Mouse (Mus musculus) midbrain, embryonic 10.5 days (tissue): ENCODE data around the gene Fam208b. TPM values are rescaled to one million over a fixed set of nuclear protein-coding genes. Genes with fewer than 3 reads are reported as not detected.

Source experiments
- DNase-seq: peaks from one replicate; pipeline ENCODE4 v3.0.0-alpha.2; 2017; ENCODE audit warnings: low spot score
- H3K27ac ChIP-seq: fragments of 300-500 bp; sonication (generic); replicated peaks from 2 replicates; pipeline ENCODE4 v1.5.1; 2016; ENCODE audit warnings: mild to moderate bottlenecking
- H3K27me3 ChIP-seq: fragments of 300-500 bp; sonication (generic); 2 replicates; pipeline ENCODE4 v1.6.1; 2016; ENCODE audit warnings: low read depth, mild to moderate bottlenecking; ENCODE audit not compliant: poor library complexity, severe bottlenecking
- H3K36me3 ChIP-seq: fragments of 300-500 bp; sonication (generic); 2 replicates; pipeline ENCODE4 v1.6.1; 2016; ENCODE audit warnings: mild to moderate bottlenecking, moderate library complexity
- H3K4me1 ChIP-seq: fragments of 300-500 bp; sonication (generic); 2 replicates; pipeline ENCODE4 v1.6.1; 2016
- H3K4me3 ChIP-seq: fragments of 300-500 bp; sonication (generic); 2 replicates; pipeline ENCODE4 v1.5.1; 2016; ENCODE audit warnings: mild to moderate bottlenecking, moderate library complexity
- H3K9me3 ChIP-seq: fragments of 300-500 bp; sonication (generic); replicated peaks from 2 replicates; pipeline ENCODE4 v1.6.1; 2016; ENCODE audit warnings: mild to moderate bottlenecking
- WGBS: fragments of 180-500 bp; shearing (Covaris S2); methylation state at CpG from one replicate; pipeline ENCODE4 v1.1.7; 2016; 5-methylcytosine and 5-hydroxymethylcytosine counted together
- polyA plus RNA-seq: library from polyadenylated mRNA; unstranded; fragments of >200 nt; fragmentation: Nextera tagmentation; extraction: Ambion mirVana; gene quantifications from 2 replicates; pipeline ENCODE4 v1.2.1, GENCODE M21; 2016

Gene Fam208b
- polyA plus RNA-seq, 1 experiment from 2014 or later: 16.9 TPM

GRCm38 (mm10) chr13:3633131-3633530 lies 22.2 kb upstream of the Fam208b start:
- Histone ChIP-seq H3K9me3 (no peaks in the 10 kb centered on the region), H3K27ac (no peak overlapping the region), H3K36me3 (no peaks in the 10 kb centered on the region), H3K4me3 (no peak overlapping the region), H3K4me1 (peaks cover 4% of the 10 kb centered on the region; the same call in 1 of the 2 replicates), H3K27me3 (peaks cover 13% of the 10 kb centered on the region)
- no peak for DNase-seq
- WGBS: 46% methylated on average over 6 of the region's 6 CpGs

- Histone ChIP-seq H3K27me3 (peaks cover 13% of the 10 kb centered on the region), H3K36me3 (no peaks in the 10 kb centered on the region), H3K27ac (no peak overlapping the region), H3K4me1 (peaks cover 4% of the 10 kb centered on the region; the same call in 1 of the 2 replicates), H3K4me3 (no peak overlapping the region), H3K9me3 (no peaks in the 10 kb centered on the region)
- 88% methylated on average over 9 of the region's 9 CpGs for WGBS
- no peak for DNase-seq
These were observed 21.6 kb upstream of the Fam208b start for GRCm38 (mm10) chr13:3632551-3632950.

GRCm38 (mm10) chr13:3628102-3628501 lies 17.2 kb upstream of the Fam208b start:
- H3K9me3 ChIP-seq: 0 out of 2 replicates have a peak, but pooled peaks cover 8% of the 10 kb centered on the region
- WGBS: 30% methylated on average over 3 of the region's 3 CpGs
- no peaks in the 10 kb centered on the region for H3K4me1 ChIP-seq
- H3K36me3 ChIP-seq: no peaks in the 10 kb centered on the region
- no peak overlapping the region for H3K4me3 ChIP-seq
- no peak for DNase-seq
- peaks cover 7% of the 10 kb centered on the region for H3K27me3 ChIP-seq
- no peak overlapping the region for H3K27ac ChIP-seq

GRCm38 (mm10) chr13:3627139-3627538 lies 16.2 kb upstream of the Fam208b start:
- WGBS: 66% methylated on average over 3 of the region's 3 CpGs
- Histone ChIP-seq H3K27ac (no peak overlapping the region), H3K27me3 (no peaks in the 10 kb centered on the region), H3K36me3 (no peaks in the 10 kb centered on the region), H3K9me3 (0 out of 2 replicates have a peak, but pooled peaks cover 11% of the 10 kb centered on the region), H3K4me1 (no peaks in the 10 kb centered on the region), H3K4me3 (no peak overlapping the region)
- no peak for DNase-seq

GRCm38 (mm10) chr13:3610118-3610794 lies 652 bp downstream of the Fam208b start:
- no peak for DNase-seq
- H3K9me3 ChIP-seq: peaks cover 3% of the 10 kb centered on the region; the same call in 1 of the 2 replicates
- under 1% methylated on average over 49 of the region's 50 CpGs for WGBS
- H3K36me3 ChIP-seq: 0 out of 2 replicates have a peak, but pooled peaks cover 2% of the 10 kb centered on the region
- H3K4me1 ChIP-seq: peaks cover 11% of the 10 kb centered on the region
- peak overlapping the region; percentile 92 for H3K27ac ChIP-seq
- 0 out of 2 replicates have a peak, but pooled peaks cover 4% of the 10 kb centered on the region for H3K27me3 ChIP-seq
- H3K4me3 ChIP-seq: peak overlapping the region; percentile 87

- H3K27ac ChIP-seq: peak overlapping the region; percentile 92
- WGBS: 32% methylated on average over 8 of the region's 8 CpGs
- H3K27me3 ChIP-seq: 0 out of 2 replicates have a peak, but pooled peaks cover 4% of the 10 kb centered on the region
- H3K9me3 ChIP-seq: peaks cover 3% of the 10 kb centered on the region; the same call in 1 of the 2 replicates
- peaks cover 11% of the 10 kb centered on the region for H3K4me1 ChIP-seq
- 0 out of 2 replicates have a peak, but pooled peaks cover 2% of the 10 kb centered on the region for H3K36me3 ChIP-seq
- peak overlapping the region; percentile 87 for H3K4me3 ChIP-seq
- DNase-seq: no peak
These were observed 1.2 kb downstream of the Fam208b start for GRCm38 (mm10) chr13:3609780-3610117.

- 97% methylated on average over 6 of the region's 6 CpGs for WGBS
These were observed 14.7 kb downstream of the Fam208b start for GRCm38 (mm10) chr13:3596232-3596631.

GRCm38 (mm10) chr13:3594311-3594710 lies 16.6 kb downstream of the Fam208b start:
- Histone ChIP-seq H3K27ac (no peak overlapping the region), H3K36me3 (peaks cover 91% of the 10 kb centered on the region), H3K4me1 (no peaks in the 10 kb centered on the region), H3K4me3 (no peak overlapping the region), H3K9me3 (no peaks in the 10 kb centered on the region), H3K27me3 (no peaks in the 10 kb centered on the region)
- 90% methylated on average over 1 of the region's 1 CpGs for WGBS
- no peak for DNase-seq

More at GRCm38 (mm10) chr13:3596232-3596631, 14.7 kb downstream of the Fam208b start:
- H3K4me3 ChIP-seq: no peak overlapping the region
- H3K27ac ChIP-seq: no peak overlapping the region
- peaks cover 83% of the 10 kb centered on the region for H3K36me3 ChIP-seq
- no peaks in the 10 kb centered on the region for H3K4me1 ChIP-seq
- DNase-seq: no peak
- no peaks in the 10 kb centered on the region for H3K9me3 ChIP-seq
- no peaks in the 10 kb centered on the region for H3K27me3 ChIP-seq

- Histone ChIP-seq H3K27ac (no peak overlapping the region), H3K4me1 (no peaks in the 10 kb centered on the region), H3K9me3 (no peaks in the 10 kb centered on the region), H3K27me3 (no peaks in the 10 kb centered on the region), H3K4me3 (no peak overlapping the region), H3K36me3 (peaks cover 93% of the 10 kb centered on the region)
- no peak for DNase-seq
- 90% methylated on average over 3 of the region's 3 CpGs for WGBS
These were observed 20.1 kb downstream of the Fam208b start for GRCm38 (mm10) chr13:3590789-3591188.

GRCm38 (mm10) chr13:3563953-3564352 lies 47.0 kb downstream of the Fam208b start:
- H3K4me1 ChIP-seq: no peaks in the 10 kb centered on the region
- peaks cover 99% of the 10 kb centered on the region for H3K36me3 ChIP-seq
- WGBS: 79% methylated on average over 2 of the region's 2 CpGs
- no peaks in the 10 kb centered on the region for H3K27me3 ChIP-seq
- no peak overlapping the region for H3K27ac ChIP-seq
- H3K9me3 ChIP-seq: no peaks in the 10 kb centered on the region
- DNase-seq: no peak
- no peak overlapping the region for H3K4me3 ChIP-seq

GRCm38 (mm10) chr13:3563130-3563529 lies 47.8 kb downstream of the Fam208b start:
- no peaks in the 10 kb centered on the region for H3K27me3 ChIP-seq
- peaks cover 99% of the 10 kb centered on the region for H3K36me3 ChIP-seq
- no peak for DNase-seq
- WGBS: 97% methylated on average over 1 of the region's 1 CpGs
- H3K27ac ChIP-seq: no peak overlapping the region
- H3K4me3 ChIP-seq: no peak overlapping the region
- H3K4me1 ChIP-seq: no peaks in the 10 kb centered on the region
- H3K9me3 ChIP-seq: no peaks in the 10 kb centered on the region

- H3K9me3 ChIP-seq: no peaks in the 10 kb centered on the region
- H3K4me3 ChIP-seq: no peak overlapping the region
- WGBS: 94% methylated on average over 6 of the region's 6 CpGs
- peaks cover 71% of the 10 kb centered on the region for H3K36me3 ChIP-seq
- no peak for DNase-seq
- no peak overlapping the region for H3K27ac ChIP-seq
- no peaks in the 10 kb centered on the region for H3K27me3 ChIP-seq
- no peaks in the 10 kb centered on the region for H3K4me1 ChIP-seq
These were observed 63.1 kb downstream of the Fam208b start for GRCm38 (mm10) chr13:3547856-3548255.

- no peak for DNase-seq
- H3K4me3 ChIP-seq: no peak overlapping the region
- no peaks in the 10 kb centered on the region for H3K27me3 ChIP-seq
- 94% methylated on average over 3 of the region's 3 CpGs for WGBS
- no peaks in the 10 kb centered on the region for H3K4me1 ChIP-seq
- peaks cover 67% of the 10 kb centered on the region for H3K36me3 ChIP-seq
- H3K27ac ChIP-seq: no peak overlapping the region
- no peaks in the 10 kb centered on the region for H3K9me3 ChIP-seq
These were observed 63.5 kb downstream of the Fam208b start for GRCm38 (mm10) chr13:3547410-3547809.
